Mouse (Mus musculus) heart, embryonic 11.5 days (tissue): Measurements from ENCODE around the gene Maff. TPM values are rescaled to one million over a fixed set of nuclear protein-coding genes. Genes with fewer than 3 reads are reported as not detected.

ENCODE experiments used
- ATAC-seq: fragments of 200-750 bp; cut with Nextera tagmentation; replicated peaks from 2 replicates; pipeline ENCODE4 v1.8.0; 2017; ENCODE audit warnings: moderate library complexity; ENCODE audit not compliant: insufficient number of reproducible peaks, low FRiP score, low TSS enrichment
- H3K27ac ChIP-seq: fragments of 300-500 bp; sonication (generic); 2 replicates; pipeline ENCODE4 v1.5.1; 2014; ENCODE audit warnings: mild to moderate bottlenecking, low read depth, low read length
- H3K27me3 ChIP-seq: fragments of 300-500 bp; sonication (generic); 2 replicates; pipeline ENCODE4 v1.6.1; 2014; ENCODE audit warnings: mild to moderate bottlenecking, low read length, mixed read lengths; ENCODE audit not compliant: control insufficient read depth, insufficient read depth
- H3K36me3 ChIP-seq: fragments of 300-500 bp; sonication (generic); 2 replicates; pipeline ENCODE4 v1.6.1; 2014; ENCODE audit warnings: mild to moderate bottlenecking, low read length, moderate library complexity, mixed read lengths; ENCODE audit not compliant: control insufficient read depth, insufficient read depth
- H3K4me1 ChIP-seq: fragments of 300-500 bp; sonication (generic); 2 replicates; pipeline ENCODE4 v1.6.1; 2014; ENCODE audit warnings: low read length; ENCODE audit not compliant: control insufficient read depth, insufficient read depth
- H3K4me2 ChIP-seq: fragments of 300-500 bp; sonication (generic); 2 replicates; pipeline ENCODE4 v1.6.1; 2014; ENCODE audit warnings: mild to moderate bottlenecking, moderate library complexity
- H3K4me3 ChIP-seq: fragments of 300-500 bp; sonication (generic); 2 replicates; pipeline ENCODE4 v1.5.1; 2014; ENCODE audit warnings: low read depth, low read length
- H3K9ac ChIP-seq: fragments of 300-500 bp; sonication (generic); 2 replicates; pipeline ENCODE4 v1.6.1; 2014; ENCODE audit warnings: mild to moderate bottlenecking, low read depth, low read length, moderate library complexity
- H3K9me3 ChIP-seq: fragments of 300-500 bp; sonication (generic); replicated peaks from 2 replicates; pipeline ENCODE4 v1.6.1; 2016; ENCODE audit warnings: low read length; ENCODE audit not compliant: control insufficient read depth
- WGBS: fragments of 180-500 bp; shearing (Covaris S2); extraction: QIAGEN DNeasy Blood & Tissue Kit; methylation state at CpG from one replicate; pipeline ENCODE4 v1.1.7; 2014; ENCODE audit not compliant: insufficient replicate concordance; 5-methylcytosine and 5-hydroxymethylcytosine counted together
- polyA plus RNA-seq: library from polyadenylated mRNA; unstranded; fragments of >200 nt; fragmentation: Nextera tagmentation; extraction: Ambion mirVana; gene quantifications from 2 replicates; pipeline ENCODE4 v1.2.1, GENCODE M21; 2014

Gene Maff
- polyA plus RNA-seq, 1 experiment from 2014 or later, result 3.0 TPM

- Histone ChIP-seq H3K27me3 (no peaks in the 10 kb centered on the region), H3K27ac (no peak overlapping the region), H3K36me3 (no peaks in the 10 kb centered on the region), H3K9ac (no peak overlapping the region), H3K4me3 (no peak overlapping the region), H3K9me3 (no peaks in the 10 kb centered on the region), H3K4me2 (no peak overlapping the region), H3K4me1 (no peaks in the 10 kb centered on the region)
- WGBS, result 70% methylated on average over 6 of the region's 6 CpGs
- no peak for ATAC-seq
Observed at GRCm38 (mm10) chr15:79342641-79343337, 3.6 kb upstream of the Maff start.

DNA sequence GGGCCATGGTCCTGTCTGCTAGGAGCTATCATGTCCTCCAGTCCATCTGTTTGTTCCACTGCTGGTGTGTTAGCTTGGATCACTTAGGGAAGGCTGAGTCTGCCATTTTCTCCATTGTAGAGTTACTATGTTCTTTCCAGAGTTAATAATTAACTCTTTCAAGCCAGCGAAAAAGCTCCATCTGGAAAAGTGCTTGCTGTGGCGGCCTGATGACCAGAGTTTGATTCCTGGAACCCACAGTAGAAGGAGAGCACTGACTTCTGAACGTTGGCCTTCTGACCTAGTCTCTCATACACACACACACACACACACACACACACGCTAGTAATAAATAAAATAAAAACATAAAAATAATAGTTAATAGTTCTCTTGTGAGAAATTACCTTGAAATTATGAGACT is 1.8 kb upstream of the Maff start:
- Histone ChIP-seq H3K9me3 (no peaks in the 10 kb centered on the region), H3K4me2 (no peak overlapping the region), H3K4me3 (no peak overlapping the region), H3K27me3 (no peaks in the 10 kb centered on the region), H3K27ac (no peak overlapping the region), H3K9ac (no peak overlapping the region), H3K4me1 (peaks cover 7% of the 10 kb centered on the region; the same call in 1 of the 2 replicates), H3K36me3 (no peaks in the 10 kb centered on the region)
- 72% methylated on average over 4 of the region's 4 CpGs for WGBS
- no peak for ATAC-seq

DNA sequence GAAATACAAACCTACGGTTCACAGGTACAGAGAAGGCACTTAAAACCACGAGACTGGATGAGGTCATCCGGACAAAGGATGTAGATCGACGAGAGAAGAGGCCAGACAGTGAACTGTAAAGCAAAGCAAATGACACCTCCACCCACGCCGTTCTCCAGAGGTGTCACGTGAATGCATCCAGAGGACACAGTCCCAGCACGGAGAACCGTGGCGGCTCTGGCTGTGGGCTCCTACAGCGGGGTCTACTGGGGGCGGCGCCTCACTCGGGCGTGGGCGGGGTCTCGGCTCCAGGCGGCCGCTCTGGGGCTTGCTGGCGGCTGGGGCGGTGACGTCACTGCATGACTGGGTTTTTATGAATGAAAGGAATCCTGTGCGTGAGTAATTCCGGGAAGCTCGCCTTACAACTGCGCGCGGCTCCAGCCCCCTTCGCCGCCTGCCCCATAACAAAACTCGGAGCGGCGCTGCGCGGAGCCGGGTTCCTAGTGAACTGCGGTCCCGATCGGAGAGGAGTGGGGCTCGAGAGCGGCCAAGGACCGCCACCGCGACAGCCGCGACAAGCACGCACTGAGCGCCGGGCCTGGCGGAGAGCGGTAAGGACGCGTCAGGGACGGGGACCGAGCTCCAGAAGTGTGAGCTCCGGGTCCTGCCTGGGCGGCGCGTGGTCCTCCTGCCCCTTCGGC is 884 bp downstream of the Maff start:
- no peaks in the 10 kb centered on the region for H3K36me3 ChIP-seq
- H3K4me2 ChIP-seq, result peak overlapping the region; percentile 83
- peaks cover 21% of the 10 kb centered on the region for H3K4me1 ChIP-seq
- H3K9me3 ChIP-seq, result no peaks in the 10 kb centered on the region
- peak overlapping the region; percentile 95 for H3K27ac ChIP-seq
- H3K4me3 ChIP-seq, result peak overlapping the region; percentile 71
- peak; percentile 78 for ATAC-seq
- under 1% methylated on average over 60 of the region's 61 CpGs for WGBS
- H3K9ac ChIP-seq, result peak overlapping the region; percentile 88
- H3K27me3 ChIP-seq, result no peaks in the 10 kb centered on the region

GRCm38 (mm10) chr15:79347845-79348506 is 1.6 kb downstream of the Maff start:
- H3K27ac ChIP-seq, result peak overlapping the region; percentile 95
- no peaks in the 10 kb centered on the region for H3K36me3 ChIP-seq
- H3K4me1 ChIP-seq, result peaks cover 21% of the 10 kb centered on the region
- no peaks in the 10 kb centered on the region for H3K9me3 ChIP-seq
- no peaks in the 10 kb centered on the region for H3K27me3 ChIP-seq
- WGBS, result under 1% methylated on average over 44 of the region's 46 CpGs
- ATAC-seq, result peak; percentile 83
- peak overlapping the region; percentile 83 for H3K4me2 ChIP-seq
- H3K4me3 ChIP-seq, result peak overlapping the region; percentile 71
- peak overlapping the region; percentile 88 for H3K9ac ChIP-seq

DNA sequence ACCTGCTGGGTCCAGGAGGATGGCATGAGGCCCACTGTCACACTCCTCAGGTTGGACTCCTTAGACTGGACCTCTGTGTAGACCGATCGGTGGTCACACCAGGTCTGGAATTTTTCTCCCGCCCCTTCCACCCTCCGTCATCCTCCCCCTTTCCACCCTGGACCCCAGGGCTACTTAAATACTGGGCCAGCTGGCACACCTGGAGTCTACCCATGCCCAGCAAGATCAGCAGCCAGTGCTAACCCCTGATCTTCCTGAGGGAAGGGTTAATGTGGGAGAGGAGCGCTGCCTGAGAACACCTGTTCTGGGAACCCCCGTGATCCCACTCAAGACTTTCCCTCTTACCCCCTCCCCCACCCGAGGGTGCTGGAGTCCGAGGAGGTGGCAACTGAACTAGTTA is 2.2 kb downstream of the Maff start:
- Histone ChIP-seq H3K4me1 (peaks cover 21% of the 10 kb centered on the region), H3K9ac (no peak overlapping the region), H3K36me3 (no peaks in the 10 kb centered on the region), H3K27ac (no peak overlapping the region), H3K4me2 (peak overlapping the region; percentile 83), H3K9me3 (no peaks in the 10 kb centered on the region), H3K4me3 (peak overlapping the region; percentile 71), H3K27me3 (no peaks in the 10 kb centered on the region)
- no peak for ATAC-seq
- WGBS, result 71% methylated on average over 8 of the region's 8 CpGs

- no peak overlapping the region for H3K9ac ChIP-seq
- H3K4me1 ChIP-seq, result peaks cover 21% of the 10 kb centered on the region
- peak overlapping the region; percentile 54; the same call in 1 of the 2 replicates for H3K27ac ChIP-seq
- H3K36me3 ChIP-seq, result no peaks in the 10 kb centered on the region
- no peak overlapping the region for H3K4me3 ChIP-seq
- 0 out of 2 replicates have a peak overlapping the region, but pooled peaks have one; percentile 37 for H3K4me2 ChIP-seq
- 83% methylated on average over 4 of the region's 4 CpGs for WGBS
- no peaks in the 10 kb centered on the region for H3K27me3 ChIP-seq
- no peaks in the 10 kb centered on the region for H3K9me3 ChIP-seq
- ATAC-seq, result no peak
Observed at GRCm38 (mm10) chr15:79350866-79351265, 4.4 kb downstream of the Maff start.

DNA sequence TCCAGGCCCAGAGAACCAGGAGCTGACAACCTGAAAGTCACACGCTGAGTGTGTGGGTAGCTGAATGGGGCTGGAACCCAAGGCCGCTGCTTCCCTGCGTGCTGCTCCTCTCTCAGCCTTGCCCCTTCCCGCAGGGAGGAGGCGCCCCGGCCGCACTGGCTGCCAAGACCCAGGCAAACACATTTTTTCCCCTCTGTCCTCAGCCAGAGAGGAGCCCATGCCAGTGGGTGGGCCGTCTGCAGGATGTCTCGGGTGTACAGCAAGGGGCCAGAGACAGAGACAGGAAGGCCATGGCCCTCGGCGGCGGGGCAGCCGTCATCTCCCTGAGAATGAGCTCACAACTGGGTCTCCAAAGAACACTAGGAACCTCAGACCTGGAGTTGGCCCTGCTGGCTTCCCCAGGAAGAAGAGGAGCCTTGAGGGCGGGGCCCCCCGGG is 4.9 kb downstream of the Maff start:
- H3K27me3 ChIP-seq, result no peaks in the 10 kb centered on the region
- peak overlapping the region; percentile 37 for H3K4me2 ChIP-seq
- no peak overlapping the region for H3K4me3 ChIP-seq
- H3K4me1 ChIP-seq, result peaks cover 23% of the 10 kb centered on the region
- 15% methylated on average over 15 of the region's 15 CpGs for whole genome bisulfite sequencing
- no peaks in the 10 kb centered on the region for H3K36me3 ChIP-seq
- ATAC-seq, result no peak
- no peak overlapping the region for H3K9ac ChIP-seq
- H3K27ac ChIP-seq, result peak overlapping the region; percentile 54
- no peaks in the 10 kb centered on the region for H3K9me3 ChIP-seq

DNA sequence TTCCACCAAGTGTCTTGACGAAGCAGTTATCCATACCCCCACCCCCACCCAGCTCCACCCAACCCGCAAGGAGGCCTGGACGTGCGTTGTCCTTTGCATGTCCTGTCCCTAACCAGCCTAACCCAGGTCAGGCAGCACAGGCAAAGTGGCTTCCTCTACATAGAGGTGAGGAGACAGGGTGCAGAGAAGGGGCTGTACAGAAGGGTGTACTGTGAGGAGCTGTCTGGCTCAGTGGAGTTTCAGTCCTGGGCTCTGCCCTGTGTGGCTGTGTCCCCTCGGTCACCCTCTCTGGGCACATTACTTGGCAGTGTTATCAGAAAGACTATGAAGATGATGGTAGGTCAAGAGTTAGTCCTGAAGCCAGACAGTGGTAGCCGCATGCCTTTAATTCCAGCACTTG is 6.1 kb downstream of the Maff start:
- Histone ChIP-seq H3K36me3 (no peaks in the 10 kb centered on the region), H3K4me3 (no peak overlapping the region), H3K9ac (no peak overlapping the region), H3K9me3 (no peaks in the 10 kb centered on the region), H3K4me1 (peaks cover 34% of the 10 kb centered on the region), H3K4me2 (no peak overlapping the region), H3K27me3 (no peaks in the 10 kb centered on the region), H3K27ac (no peak overlapping the region)
- no peak for ATAC-seq
- WGBS, result 80% methylated on average over 6 of the region's 6 CpGs
